Mouse (Mus musculus): ENCODE measurements around the gene Prpf4. TPM values are rescaled to one million over a fixed set of nuclear protein-coding genes. Genes with fewer than 3 reads are reported as not detected.
A peak's percentile ranks its signal among the peaks of the same experiment; 100 is the strongest.

The Prpf4 gene
- polyA plus RNA-seq, 1 experiment from 2014 or later, result 34.3 TPM

GRCm38 (mm10) chr4:62463124-62463523, 54.5 kb downstream of the Prpf4 start:
- H3K27me3 ChIP-seq (ENCODE audit: low read depth, poor library complexity, severe bottlenecking), result no peaks in the 10 kb centered on the region
- 88% methylated on average over 2 of the region's 2 CpGs for whole genome bisulfite sequencing
- peaks cover 32% of the 10 kb centered on the region for H3K36me3 ChIP-seq
- H3K4me1 ChIP-seq, result no peaks in the 10 kb centered on the region
- H3K9me3 ChIP-seq (replicated peaks), result no peaks in the 10 kb centered on the region
- H3K4me3 ChIP-seq, result no peak overlapping the region
- H3K27ac ChIP-seq (replicated peaks), result no peak overlapping the region
- DNase-seq (ENCODE audit: low spot score), result no peak

- no peak overlapping the region for H3K4me3 ChIP-seq
- H3K27me3 ChIP-seq (ENCODE audit: low read depth, poor library complexity, severe bottlenecking), result no peaks in the 10 kb centered on the region; the same call in 1 of the 2 replicates
- H3K9me3 ChIP-seq (replicated peaks), result no peaks in the 10 kb centered on the region
- H3K27ac ChIP-seq (replicated peaks), result no peak overlapping the region
- peaks cover 8% of the 10 kb centered on the region for H3K4me1 ChIP-seq
- 93% methylated on average over 1 of the region's 1 CpGs for WGBS
- no peak for DNase-seq (ENCODE audit: low spot score)
- H3K36me3 ChIP-seq, result peaks cover 8% of the 10 kb centered on the region
Measured at GRCm38 (mm10) chr4:62468158-62468557, 59.6 kb downstream of the Prpf4 start.

DNA sequence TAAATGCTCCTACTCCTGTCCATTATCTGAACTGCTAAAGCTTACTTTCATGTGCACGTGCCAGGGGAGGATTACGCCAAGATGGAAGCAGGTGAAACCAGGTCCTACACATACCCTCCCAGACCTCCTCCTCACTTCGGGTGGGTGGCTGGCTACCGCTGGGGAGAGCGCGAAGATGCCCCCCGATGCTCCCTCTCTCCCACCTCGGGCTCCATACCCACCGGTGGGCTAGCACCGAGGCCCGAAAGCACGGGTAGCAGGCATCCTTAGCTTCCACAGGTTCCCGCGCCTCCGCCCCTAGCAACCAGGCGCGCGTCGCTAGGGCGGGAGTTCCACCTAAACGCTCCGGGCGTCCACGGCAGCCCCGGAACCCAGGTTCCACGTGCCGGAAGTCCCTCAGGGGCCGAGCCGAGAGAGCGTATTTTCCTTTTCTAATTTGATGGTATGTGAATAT, 62.0 kb downstream of the Prpf4 start, which contains the start of gene Wdr31:
TSS of gene Wdr31 (minus strand) at position 299 of the 454 bp plus-strand sequence.
- H3K4me1 ChIP-seq, result peaks cover 8% of the 10 kb centered on the region
- WGBS, result under 1% methylated on average over 30 of the region's 30 CpGs
- H3K36me3 ChIP-seq, result peaks cover 6% of the 10 kb centered on the region
- no peaks in the 10 kb centered on the region; the same call in 1 of the 2 replicates for H3K27me3 ChIP-seq (ENCODE audit: low read depth, poor library complexity, severe bottlenecking)
- H3K27ac ChIP-seq (replicated peaks), result peak within 1 kb of the TSS; percentile 82
- no peaks in the 10 kb centered on the region for H3K9me3 ChIP-seq (replicated peaks)
- DNase-seq (ENCODE audit: low spot score), result peak; percentile 84
- H3K4me3 ChIP-seq, result peak within 1 kb of the TSS; percentile 67

DNA sequence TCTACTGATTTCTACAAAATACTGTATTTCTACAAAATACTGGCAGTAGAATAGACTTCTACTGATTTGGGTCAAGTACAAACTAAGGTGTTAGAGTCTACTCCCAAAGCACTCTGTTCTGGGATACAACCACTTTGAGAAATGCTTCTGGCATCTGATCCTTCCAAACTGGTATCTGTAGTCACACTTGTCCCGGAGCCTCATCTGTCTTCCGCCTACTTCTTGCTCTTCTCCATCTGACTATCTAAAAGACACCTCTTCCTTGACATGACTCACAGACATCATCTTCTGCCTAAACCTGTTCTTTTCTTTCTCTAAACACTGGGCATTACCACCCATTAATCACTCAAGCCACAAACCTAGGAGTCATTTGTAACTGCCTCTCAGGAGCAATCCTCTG, 63.5 kb downstream of the Prpf4 start:
- H3K4me3 ChIP-seq, result no peak overlapping the region
- H3K9me3 ChIP-seq (replicated peaks), result no peaks in the 10 kb centered on the region
- peaks cover 8% of the 10 kb centered on the region for H3K4me1 ChIP-seq
- peaks cover 6% of the 10 kb centered on the region for H3K36me3 ChIP-seq
- 90% methylated on average over 2 of the region's 2 CpGs for WGBS
- no peak overlapping the region for H3K27ac ChIP-seq (replicated peaks)
- DNase-seq (ENCODE audit: low spot score), result no peak
- no peaks in the 10 kb centered on the region; the same call in 1 of the 2 replicates for H3K27me3 ChIP-seq (ENCODE audit: low read depth, poor library complexity, severe bottlenecking)

- no peak for DNase-seq (ENCODE audit: low spot score)
- 87% methylated on average over 2 of the region's 2 CpGs for WGBS
- H3K4me3 ChIP-seq, result no peak overlapping the region
- no peaks in the 10 kb centered on the region for H3K9me3 ChIP-seq (replicated peaks)
- H3K27me3 ChIP-seq (ENCODE audit: low read depth, poor library complexity, severe bottlenecking), result peaks cover 27% of the 10 kb centered on the region
- H3K4me1 ChIP-seq, result peaks cover 17% of the 10 kb centered on the region
- H3K36me3 ChIP-seq, result no peaks in the 10 kb centered on the region
- no peak overlapping the region for H3K27ac ChIP-seq (replicated peaks)
Measured at GRCm38 (mm10) chr4:62475131-62475530, 66.5 kb downstream of the Prpf4 start.

- Histone ChIP-seq H3K27me3 (ENCODE audit: low read depth, poor library complexity, severe bottlenecking) (peaks cover 33% of the 10 kb centered on the region), H3K4me1 (peaks cover 12% of the 10 kb centered on the region), H3K27ac (replicated peaks) (no peak overlapping the region), H3K36me3 (no peaks in the 10 kb centered on the region), H3K9me3 (replicated peaks) (no peaks in the 10 kb centered on the region), H3K4me3 (no peak overlapping the region)
- 91% methylated on average over 6 of the region's 6 CpGs for WGBS
- no peak for DNase-seq (ENCODE audit: low spot score)
Measured at GRCm38 (mm10) chr4:62475793-62476192, 67.2 kb downstream of the Prpf4 start.

Other genes with a start within 250 kb of the Prpf4 start
- 20.3 and 28.2 TPM in 2 replicates for gene Zfp37, start 177.8 kb upstream of the Prpf4 start, polyA plus RNA-seq (2016; fragmentation: Nextera tagmentation; extraction: Ambion mirVana)
- gene Slc31a2, start 146.2 kb upstream of the Prpf4 start, polyA plus RNA-seq (2016; fragmentation: Nextera tagmentation; extraction: Ambion mirVana), result 12.1 and 12.4 TPM in 2 replicates
- gene Fkbp15, start 48.2 kb upstream of the Prpf4 start, polyA plus RNA-seq (2016; fragmentation: Nextera tagmentation; extraction: Ambion mirVana), result 17.6 and 21.1 TPM in 2 replicates
- 54.9 and 57.7 TPM in 2 replicates for gene Slc31a1, start 48.1 kb upstream of the Prpf4 start, polyA plus RNA-seq (2016; fragmentation: Nextera tagmentation; extraction: Ambion mirVana)
- 175 and 185 TPM in 2 replicates for gene Cdc26, start 155 bp upstream of the Prpf4 start, polyA plus RNA-seq (2016; fragmentation: Nextera tagmentation; extraction: Ambion mirVana)
- not detected in 2 replicates for gene Rnf183, start 26.5 kb downstream of the Prpf4 start, polyA plus RNA-seq (2016; fragmentation: Nextera tagmentation; extraction: Ambion mirVana)
- 10.1 and 12.6 TPM in 2 replicates for gene Wdr31, start 62.1 kb downstream of the Prpf4 start, polyA plus RNA-seq (2016; fragmentation: Nextera tagmentation; extraction: Ambion mirVana)
- 0.47 and 0.57 TPM in 2 replicates for gene Bspry, start 71.3 kb downstream of the Prpf4 start, polyA plus RNA-seq (2016; fragmentation: Nextera tagmentation; extraction: Ambion mirVana)
- gene Hdhd3, start 94.7 kb downstream of the Prpf4 start, polyA plus RNA-seq (2016; fragmentation: Nextera tagmentation; extraction: Ambion mirVana), result 10.9 and 13.3 TPM in 2 replicates
- 120 and 123 TPM in 2 replicates for gene Alad, start 111.1 kb downstream of the Prpf4 start, polyA plus RNA-seq (2016; fragmentation: Nextera tagmentation; extraction: Ambion mirVana)
- gene Pole3, start 116.3 kb downstream of the Prpf4 start, polyA plus RNA-seq (2016; fragmentation: Nextera tagmentation; extraction: Ambion mirVana), result 140 and 142 TPM in 2 replicates
- gene 4933430I17Rik, start 116.6 kb downstream of the Prpf4 start, polyA plus RNA-seq (2016; fragmentation: Nextera tagmentation; extraction: Ambion mirVana), result 1.5 and 1.7 TPM in 2 replicates
- 29.4 and 41.1 TPM in 2 replicates for gene Rgs3, start 151.1 kb downstream of the Prpf4 start, polyA plus RNA-seq (2016; fragmentation: Nextera tagmentation; extraction: Ambion mirVana)